Mouse (Mus musculus): Measurements from ENCODE around the gene Arhgef40.

Gene Arhgef40

GRCm38 (mm10) chr14:51984247-51985231, at the start of gene Arhgef40:
TSS of gene Arhgef40 (plus strand) at chr14:51984719.
- in situ Hi-C loops (cut with MboI; ENCODE audit: low sequenced_read_pairs) = no loop called here

- in situ Hi-C loops (cut with MboI; ENCODE audit: low sequenced_read_pairs) = no loop called here
Observed at GRCm38 (mm10) chr14:51939005-51939404, 45.5 kb upstream of the Arhgef40 start.

- in situ Hi-C loops (cut with MboI; ENCODE audit: low sequenced_read_pairs) = no loop called here
Observed at GRCm38 (mm10) chr14:51940944-51941560, 43.5 kb upstream of the Arhgef40 start.

- in situ Hi-C loops (cut with MboI; ENCODE audit: low sequenced_read_pairs) = no loop called here
Observed at GRCm38 (mm10) chr14:51941577-51941976, 42.9 kb upstream of the Arhgef40 start.

GRCm38 (mm10) chr14:51942236-51942635, 42.3 kb upstream of the Arhgef40 start:
- in situ Hi-C loops (cut with MboI; ENCODE audit: low sequenced_read_pairs) = no loop called here

- in situ Hi-C loops (cut with MboI; ENCODE audit: low sequenced_read_pairs) = no loop called here
Observed at GRCm38 (mm10) chr14:51943336-51943735, 41.2 kb upstream of the Arhgef40 start.

- in situ Hi-C loops (cut with MboI; ENCODE audit: low sequenced_read_pairs) = no loop called here
Observed at GRCm38 (mm10) chr14:51960316-51960715, 24.2 kb upstream of the Arhgef40 start.

- in situ Hi-C loops (cut with MboI; ENCODE audit: low sequenced_read_pairs) = no loop called here
Observed at GRCm38 (mm10) chr14:51967400-51967799, 17.1 kb upstream of the Arhgef40 start.

- in situ Hi-C loops (cut with MboI; ENCODE audit: low sequenced_read_pairs) = no loop called here
Observed at GRCm38 (mm10) chr14:51979252-51979651, 5.3 kb upstream of the Arhgef40 start.

GRCm38 (mm10) chr14:51983251-51983650, 1.3 kb upstream of the Arhgef40 start:
- in situ Hi-C loops (cut with MboI; ENCODE audit: low sequenced_read_pairs) = no loop called here

GRCm38 (mm10) chr14:51983855-51984246, 668 bp upstream of the Arhgef40 start:
- in situ Hi-C loops (cut with MboI; ENCODE audit: low sequenced_read_pairs) = no loop called here

GRCm38 (mm10) chr14:51985301-51986152, 1.0 kb downstream of the Arhgef40 start:
- in situ Hi-C loops (cut with MboI; ENCODE audit: low sequenced_read_pairs) = no loop called here

- in situ Hi-C loops (cut with MboI; ENCODE audit: low sequenced_read_pairs) = no loop called here
Observed at GRCm38 (mm10) chr14:51986153-51986505, 1.6 kb downstream of the Arhgef40 start.

- in situ Hi-C loops (cut with MboI; ENCODE audit: low sequenced_read_pairs) = no loop called here
Observed at GRCm38 (mm10) chr14:51987177-51987576, 2.7 kb downstream of the Arhgef40 start.

GRCm38 (mm10) chr14:51988731-51989130, 4.2 kb downstream of the Arhgef40 start:
- in situ Hi-C loops (cut with MboI; ENCODE audit: low sequenced_read_pairs) = no loop called here

- in situ Hi-C loops (cut with MboI; ENCODE audit: low sequenced_read_pairs) = no loop called here
Observed at GRCm38 (mm10) chr14:51989461-51989970, 5.0 kb downstream of the Arhgef40 start.

- in situ Hi-C loops (cut with MboI; ENCODE audit: low sequenced_read_pairs) = no loop called here
Observed at GRCm38 (mm10) chr14:51994453-51994852, 9.9 kb downstream of the Arhgef40 start.

GRCm38 (mm10) chr14:51995219-51995871, 10.8 kb downstream of the Arhgef40 start:
- in situ Hi-C loops (cut with MboI; ENCODE audit: low sequenced_read_pairs) = no loop called here

GRCm38 (mm10) chr14:51996231-51996841, 11.8 kb downstream of the Arhgef40 start:
- in situ Hi-C loops (cut with MboI; ENCODE audit: low sequenced_read_pairs) = no loop called here

- in situ Hi-C loops (cut with MboI; ENCODE audit: low sequenced_read_pairs) = no loop called here
Observed at GRCm38 (mm10) chr14:51996866-51997265, 12.3 kb downstream of the Arhgef40 start.
